Mouse (Mus musculus) intestine, embryonic 15.5 days (tissue): ENCODE measurements at regions not wholly inside any gene's neighbourhood (a gene's known extent, or its start where the extent isn't known, plus 50 kb on each side); places are given as distances from the start of the nearest gene placed in this dataset.

ENCODE experiments used
- ATAC-seq: fragments of 200-750 bp; cut with Nextera tagmentation; 2 replicates; pipeline ENCODE4 v1.8.0; 2017; ENCODE audit warnings: moderate TSS enrichment, moderate library complexity
- H3K27ac ChIP-seq: fragments of 300-500 bp; sonication (generic); 2 replicates; pipeline ENCODE4 v1.5.1; 2015; ENCODE audit warnings: mild to moderate bottlenecking, inconsistent platforms
- H3K27me3 ChIP-seq: fragments of 300-500 bp; sonication (generic); replicated peaks from 2 replicates; pipeline ENCODE4 v1.6.1; 2015; ENCODE audit warnings: inconsistent platforms
- H3K36me3 ChIP-seq: fragments of 300-500 bp; sonication (generic); 2 replicates; pipeline ENCODE4 v1.6.1; 2015; ENCODE audit warnings: inconsistent platforms
- H3K4me1 ChIP-seq: fragments of 300-500 bp; sonication (generic); replicated peaks from 2 replicates; pipeline ENCODE4 v1.6.1; 2015; ENCODE audit warnings: inconsistent platforms
- H3K4me2 ChIP-seq: fragments of 300-500 bp; sonication (generic); replicated peaks from 2 replicates; pipeline ENCODE4 v1.6.1; 2015; ENCODE audit warnings: mild to moderate bottlenecking, inconsistent platforms
- H3K4me3 ChIP-seq: fragments of 300-500 bp; sonication (generic); replicated peaks from 2 replicates; pipeline ENCODE4 v1.5.1; 2015; ENCODE audit warnings: inconsistent platforms
- H3K9ac ChIP-seq: fragments of 300-500 bp; sonication (generic); 2 replicates; pipeline ENCODE4 v1.6.1; 2015; ENCODE audit warnings: inconsistent platforms
- H3K9me3 ChIP-seq: fragments of 300-500 bp; sonication (generic); 2 replicates; pipeline ENCODE4 v1.6.1; 2016; ENCODE audit warnings: inconsistent platforms
- WGBS: fragments of 180-500 bp; shearing (Covaris S2); methylation state at CpG from one replicate; pipeline ENCODE4 v1.1.7; 2015; 5-methylcytosine and 5-hydroxymethylcytosine counted together

DNA sequence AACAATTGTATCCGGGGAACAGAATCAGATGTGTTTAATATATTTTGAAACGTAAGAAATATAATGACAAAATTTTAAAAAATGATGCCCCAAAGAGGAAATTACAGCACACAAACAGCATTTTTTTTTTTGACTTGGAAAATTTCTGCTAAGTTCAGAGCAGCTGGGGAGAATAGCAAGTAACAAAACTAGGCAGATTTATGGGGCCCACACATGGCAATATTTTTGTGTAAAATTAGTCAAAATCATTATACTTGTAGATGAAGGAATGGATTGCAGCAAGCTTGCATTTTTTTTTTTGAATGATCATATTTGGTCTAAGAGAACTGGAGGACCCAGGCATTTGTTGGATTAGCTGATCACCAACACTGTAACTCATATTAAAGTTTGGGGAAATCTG lies 189.4 kb downstream of the Map2k6 start:
- no peaks in the 10 kb centered on the region for H3K27me3 ChIP-seq
- H3K4me3 ChIP-seq = no peak overlapping the region
- no peaks in the 10 kb centered on the region for H3K4me1 ChIP-seq
- no peak overlapping the region for H3K4me2 ChIP-seq
- no peaks in the 10 kb centered on the region for H3K9me3 ChIP-seq
- no peaks in the 10 kb centered on the region for H3K36me3 ChIP-seq
- no peak overlapping the region for H3K27ac ChIP-seq
- WGBS = 80% methylated on average over 2 of the region's 2 CpGs
- H3K9ac ChIP-seq = no peak overlapping the region
- no peak for ATAC-seq

DNA sequence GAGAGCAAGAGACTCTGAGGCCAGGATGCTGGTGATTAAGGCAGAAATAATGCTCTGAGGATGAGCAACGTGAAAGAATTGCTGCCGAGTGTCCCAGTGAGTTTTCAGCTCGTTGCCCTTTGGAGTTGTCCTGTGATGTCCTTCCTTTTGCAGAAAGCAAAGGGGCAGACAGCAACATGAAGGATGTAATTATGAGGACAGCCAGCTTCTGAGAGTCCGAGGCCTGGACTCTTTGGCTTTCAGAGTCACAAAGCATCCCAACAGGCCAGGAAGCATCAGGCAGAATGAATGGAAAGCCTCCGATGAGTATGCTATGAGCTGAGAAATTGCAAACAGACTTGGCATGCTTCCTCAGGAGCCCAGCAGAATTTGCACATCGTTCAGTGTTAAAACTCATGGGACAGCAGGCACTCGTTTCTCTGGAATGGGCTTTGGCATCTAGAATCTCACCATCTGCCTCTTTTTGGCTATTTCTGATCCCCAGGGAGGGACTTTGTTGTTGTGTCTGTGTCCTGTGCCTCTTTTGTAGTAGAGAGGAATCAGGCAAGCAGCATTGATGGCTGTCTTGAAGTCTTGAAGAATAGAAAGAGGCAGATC lies 196.4 kb downstream of the Map2k6 start:
- Histone ChIP-seq H3K36me3 (no peaks in the 10 kb centered on the region), H3K4me3 (no peak overlapping the region), H3K27me3 (no peaks in the 10 kb centered on the region), H3K27ac (no peak overlapping the region), H3K9ac (no peak overlapping the region), H3K9me3 (no peaks in the 10 kb centered on the region), H3K4me1 (no peaks in the 10 kb centered on the region), H3K4me2 (no peak overlapping the region)
- 80% methylated on average over 7 of the region's 7 CpGs for WGBS
- ATAC-seq = no peak

DNA sequence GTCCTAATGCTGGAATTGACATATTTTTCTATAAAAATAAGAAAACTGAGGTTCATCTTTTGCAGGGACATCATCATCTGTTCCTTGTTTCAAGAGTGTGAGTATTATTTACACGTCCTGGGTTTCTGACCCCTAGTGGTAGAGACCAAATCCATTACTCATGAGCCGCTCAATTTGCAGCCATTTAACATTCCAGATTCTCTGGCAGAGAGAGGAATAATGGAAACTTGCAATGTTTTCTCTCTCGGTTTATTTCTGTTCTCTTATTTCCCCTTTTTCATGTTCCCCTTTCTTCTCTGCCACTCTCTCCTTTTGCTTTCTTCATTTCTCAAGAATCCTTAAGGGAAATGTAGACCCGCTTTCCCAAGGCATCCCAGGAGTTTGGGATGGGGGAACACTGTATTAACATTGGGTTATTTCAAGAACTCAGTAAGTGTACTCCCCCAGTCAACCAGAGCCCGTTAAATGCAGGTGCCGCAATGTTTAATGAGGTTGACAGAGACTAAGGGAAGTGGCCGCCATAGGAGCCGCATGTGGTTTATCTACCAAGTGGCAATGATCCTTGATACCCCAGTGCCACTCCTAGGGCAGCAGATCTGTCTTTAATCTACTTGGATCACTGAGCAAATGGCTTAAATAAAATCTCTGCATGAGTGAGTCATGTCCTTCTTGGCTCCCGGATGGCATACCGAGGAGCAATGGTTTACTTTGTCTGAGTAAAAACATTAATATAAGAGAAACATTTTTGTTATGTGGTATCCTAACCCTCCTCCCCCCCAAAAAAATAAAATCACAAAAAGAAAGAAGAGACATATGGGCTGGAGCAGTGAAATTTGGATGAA lies 206.3 kb downstream of the Map2k6 start:
- ATAC-seq = no peak
- no peaks in the 10 kb centered on the region for H3K4me1 ChIP-seq
- WGBS = 72% methylated on average over 10 of the region's 10 CpGs

DNA sequence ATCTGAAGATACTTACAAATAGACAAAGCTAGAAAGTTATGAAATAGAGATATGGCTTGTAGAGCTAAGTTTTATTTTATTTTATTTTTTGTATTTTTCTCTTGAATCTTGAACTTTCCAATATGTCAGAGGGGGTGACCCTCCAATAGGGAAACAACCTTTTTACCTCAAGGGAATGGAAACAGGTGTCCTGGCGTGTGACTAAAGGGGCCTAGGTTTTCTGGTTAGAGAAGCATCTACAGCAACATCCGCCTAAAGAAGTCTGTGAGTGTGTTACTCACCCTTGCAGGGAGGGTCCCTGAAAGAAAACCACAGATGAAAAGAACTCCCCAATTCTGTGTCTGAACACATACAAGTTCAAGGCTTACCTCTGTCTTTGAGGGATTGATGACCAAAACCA lies 210.4 kb downstream of the Map2k6 start:
- no peaks in the 10 kb centered on the region for H3K27me3 ChIP-seq
- H3K9ac ChIP-seq = no peak overlapping the region
- H3K9me3 ChIP-seq = no peaks in the 10 kb centered on the region
- H3K4me1 ChIP-seq = no peaks in the 10 kb centered on the region
- H3K36me3 ChIP-seq = no peaks in the 10 kb centered on the region
- WGBS = 98% methylated on average over 2 of the region's 2 CpGs
- no peak overlapping the region for H3K27ac ChIP-seq
- no peak overlapping the region for H3K4me2 ChIP-seq
- H3K4me3 ChIP-seq = no peak overlapping the region
- ATAC-seq = no peak

More for the DNA sequence above, 206.3 kb downstream of the Map2k6 start:
- H3K4me3 ChIP-seq = no peak overlapping the region
- H3K4me2 ChIP-seq = no peak overlapping the region
- H3K27ac ChIP-seq = no peak overlapping the region
- no peak overlapping the region for H3K9ac ChIP-seq
- H3K27me3 ChIP-seq = no peaks in the 10 kb centered on the region
- H3K9me3 ChIP-seq = no peaks in the 10 kb centered on the region
- no peaks in the 10 kb centered on the region for H3K36me3 ChIP-seq

DNA sequence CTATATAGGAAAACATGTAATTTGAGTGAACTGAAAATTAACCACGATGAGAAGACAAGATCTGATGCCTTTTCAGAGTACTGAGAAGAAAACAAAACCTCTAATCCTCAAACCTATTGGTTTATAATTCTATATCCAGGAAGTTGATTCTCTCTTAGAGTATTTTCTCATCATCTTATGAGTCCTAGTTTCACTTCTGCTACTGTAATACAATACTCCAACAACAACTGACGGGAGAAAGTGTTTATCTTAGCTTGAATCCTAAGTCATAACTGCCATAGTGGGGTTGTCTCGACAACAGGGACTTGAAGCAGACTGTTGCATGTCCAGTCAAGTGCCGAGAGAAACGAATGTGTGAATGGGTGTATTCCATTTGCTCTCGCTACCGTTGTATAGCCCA lies 211.9 kb downstream of the Map2k6 start:
- WGBS = 78% methylated on average over 7 of the region's 7 CpGs
- Histone ChIP-seq H3K9me3 (no peaks in the 10 kb centered on the region), H3K27me3 (no peaks in the 10 kb centered on the region), H3K4me3 (no peak overlapping the region), H3K27ac (no peak overlapping the region), H3K4me1 (no peaks in the 10 kb centered on the region), H3K36me3 (no peaks in the 10 kb centered on the region), H3K9ac (no peak overlapping the region), H3K4me2 (no peak overlapping the region)
- no peak for ATAC-seq

DNA sequence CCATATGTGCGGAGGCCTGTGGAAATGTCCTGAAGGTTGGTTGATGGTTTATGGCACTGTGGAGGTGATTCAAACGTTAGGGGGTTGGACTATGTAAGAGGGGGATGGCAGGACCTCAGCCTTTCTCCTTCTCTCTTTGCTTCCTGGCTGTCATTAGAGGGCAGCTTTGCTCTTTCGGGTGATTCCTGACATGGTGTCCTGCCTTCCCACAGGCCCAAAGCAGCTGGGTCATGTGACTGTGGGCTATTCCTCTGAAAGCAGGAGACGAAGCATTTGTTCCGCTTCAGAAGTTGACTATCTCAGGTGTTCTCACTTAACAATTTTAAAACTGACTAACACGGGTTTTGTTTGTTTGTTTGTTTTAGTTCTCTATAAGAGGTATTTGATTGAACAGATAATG lies 233.1 kb downstream of the Map2k6 start:
- Histone ChIP-seq H3K9ac (no peak overlapping the region), H3K4me1 (no peaks in the 10 kb centered on the region), H3K4me3 (no peak overlapping the region), H3K27ac (no peak overlapping the region), H3K27me3 (no peaks in the 10 kb centered on the region), H3K9me3 (no peaks in the 10 kb centered on the region), H3K36me3 (no peaks in the 10 kb centered on the region), H3K4me2 (no peak overlapping the region)
- 81% methylated on average over 6 of the region's 6 CpGs for WGBS
- ATAC-seq = no peak

DNA sequence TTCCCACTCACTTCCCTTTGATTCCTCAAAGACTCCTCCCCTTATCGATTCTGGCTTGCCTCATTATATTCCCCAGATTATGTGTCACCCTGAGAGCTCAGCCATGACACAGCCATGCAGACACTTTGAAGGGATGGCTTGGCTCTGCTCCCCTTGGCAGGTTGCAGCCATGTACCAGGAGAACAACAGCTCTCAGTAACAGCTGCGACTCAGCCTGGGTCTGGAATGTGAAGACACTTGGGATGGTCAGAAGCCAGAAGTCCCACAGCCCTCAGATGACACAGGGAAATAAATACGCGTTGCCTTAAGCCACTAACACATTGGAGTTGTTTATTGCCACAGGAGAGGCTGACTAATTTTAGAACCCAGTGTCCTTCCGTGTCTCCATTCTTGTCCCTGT lies 234.4 kb downstream of the Map2k6 start:
- Histone ChIP-seq H3K27me3 (no peaks in the 10 kb centered on the region), H3K4me1 (no peaks in the 10 kb centered on the region), H3K4me3 (no peak overlapping the region), H3K27ac (no peak overlapping the region), H3K9me3 (no peaks in the 10 kb centered on the region), H3K4me2 (no peak overlapping the region), H3K36me3 (no peaks in the 10 kb centered on the region), H3K9ac (no peak overlapping the region)
- WGBS = 65% methylated on average over 5 of the region's 5 CpGs
- ATAC-seq = no peak

DNA sequence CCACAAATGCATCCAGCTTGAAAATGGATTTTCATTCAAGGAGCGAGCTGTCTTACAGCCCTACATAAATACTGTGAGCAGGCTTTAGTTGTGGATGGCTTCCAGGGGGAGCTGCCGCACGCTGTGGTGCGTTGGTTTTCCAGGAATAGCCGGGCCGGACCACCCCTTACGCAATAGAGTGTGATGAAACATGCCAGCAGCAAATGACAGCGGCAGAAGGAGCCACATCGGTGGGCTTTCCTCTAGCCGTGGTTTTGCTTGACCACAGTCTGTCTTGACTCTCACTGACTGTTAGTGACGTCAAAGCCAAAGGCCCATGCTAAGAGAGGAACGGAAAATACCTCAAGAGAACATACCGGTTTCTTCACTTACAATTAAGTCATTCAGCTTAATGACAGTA lies 243.6 kb downstream of the Map2k6 start:
- Histone ChIP-seq H3K4me2 (no peak overlapping the region), H3K9me3 (no peaks in the 10 kb centered on the region), H3K36me3 (no peaks in the 10 kb centered on the region), H3K27me3 (no peaks in the 10 kb centered on the region), H3K4me1 (no peaks in the 10 kb centered on the region), H3K4me3 (no peak overlapping the region), H3K9ac (no peak overlapping the region), H3K27ac (no peak overlapping the region)
- WGBS = 75% methylated on average over 13 of the region's 13 CpGs
- no peak for ATAC-seq

DNA sequence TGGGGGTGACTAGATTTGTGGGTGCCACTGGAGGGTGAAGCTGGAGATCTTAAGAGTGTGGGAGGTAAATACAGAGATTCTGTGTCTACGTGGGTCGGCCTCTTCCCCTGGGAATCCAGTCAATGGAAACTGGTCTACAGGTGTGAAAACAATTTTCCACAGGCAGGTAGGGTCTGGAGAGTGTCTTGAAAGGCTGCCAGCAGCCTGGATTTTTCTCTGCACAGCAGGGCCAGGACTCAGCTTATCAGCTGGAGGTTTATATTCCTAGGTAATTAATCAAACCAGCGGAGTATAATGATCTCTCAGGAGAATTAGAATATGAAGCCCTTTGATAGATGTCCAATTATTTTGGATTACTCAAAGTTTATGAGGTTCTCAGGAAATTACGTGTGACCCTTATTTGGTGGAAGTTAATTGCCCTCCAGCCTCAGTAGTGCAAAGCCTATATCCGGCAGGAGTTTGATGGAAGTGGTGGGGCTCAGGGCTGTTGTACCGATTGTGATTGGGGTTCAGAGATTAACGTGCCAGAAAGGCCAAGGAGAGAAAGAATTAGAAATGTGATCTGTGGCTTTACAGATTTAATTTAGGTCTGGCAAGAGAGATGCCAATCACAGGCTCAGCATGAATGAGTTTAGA lies 250.8 kb downstream of the Map2k6 start:
- H3K9ac ChIP-seq = no peak overlapping the region
- no peaks in the 10 kb centered on the region for H3K27me3 ChIP-seq
- H3K4me1 ChIP-seq = no peaks in the 10 kb centered on the region
- no peak overlapping the region for H3K4me2 ChIP-seq
- H3K9me3 ChIP-seq = no peaks in the 10 kb centered on the region
- no peaks in the 10 kb centered on the region for H3K36me3 ChIP-seq
- no peak overlapping the region for H3K4me3 ChIP-seq
- no peak overlapping the region for H3K27ac ChIP-seq
- no peak for ATAC-seq
- WGBS = 52% methylated on average over 7 of the region's 7 CpGs

DNA sequence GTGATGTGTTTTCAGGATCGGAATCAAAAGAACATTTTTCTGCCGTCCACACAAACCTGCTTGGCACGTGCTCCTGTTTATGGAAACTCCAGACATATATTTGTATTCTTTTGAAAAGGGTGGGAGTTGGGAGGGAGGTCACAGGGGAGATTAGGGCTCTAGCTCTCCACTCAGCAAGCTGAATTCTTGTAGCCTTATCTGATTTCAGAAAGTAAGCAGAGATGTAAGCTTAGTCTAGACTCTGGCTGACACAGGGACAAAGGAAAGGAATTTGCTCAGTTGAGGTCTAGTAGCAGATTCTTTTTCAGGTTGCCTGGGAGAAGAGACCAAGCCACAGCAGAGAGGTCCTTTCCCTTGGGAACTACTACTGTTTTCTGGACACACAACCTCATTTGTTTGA lies 253.1 kb downstream of the Map2k6 start:
- no peak for ATAC-seq

DNA sequence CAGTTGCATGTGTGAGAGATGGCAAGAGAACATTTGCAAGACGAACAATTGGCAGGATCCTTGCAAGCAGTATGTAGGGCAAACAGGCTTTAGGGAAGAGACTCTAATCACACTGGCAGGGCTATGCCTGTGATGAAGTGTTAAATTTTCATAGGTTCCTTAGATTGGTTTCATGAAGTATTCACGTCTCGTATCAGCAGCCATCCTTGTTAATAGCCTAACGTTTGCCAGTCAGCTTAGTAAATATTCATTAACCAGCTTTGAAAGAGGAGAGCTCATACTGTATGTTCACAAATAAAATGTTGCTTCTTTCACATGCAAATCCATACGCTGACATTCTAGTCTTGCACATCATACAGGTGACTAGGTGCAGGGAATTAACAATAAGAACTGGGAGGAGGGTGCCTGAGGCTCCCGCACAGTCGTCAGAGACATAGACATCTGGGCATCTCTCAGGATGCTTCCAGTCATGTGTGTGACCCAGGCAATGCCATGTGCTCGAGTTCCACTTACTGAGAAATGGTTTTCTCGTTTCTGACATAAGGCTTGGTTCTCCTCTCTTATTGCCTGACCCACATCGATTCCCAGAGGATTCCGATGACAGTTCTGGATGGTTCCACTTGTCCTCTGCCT lies 257.7 kb downstream of the Map2k6 start:
- no peak overlapping the region for H3K27ac ChIP-seq
- H3K4me2 ChIP-seq = no peak overlapping the region
- WGBS = 87% methylated on average over 11 of the region's 11 CpGs
- ATAC-seq = no peak
- no peak overlapping the region for H3K9ac ChIP-seq
- H3K4me1 ChIP-seq = no peaks in the 10 kb centered on the region
- no peak overlapping the region for H3K4me3 ChIP-seq
- no peaks in the 10 kb centered on the region for H3K27me3 ChIP-seq
- H3K36me3 ChIP-seq = no peaks in the 10 kb centered on the region
- H3K9me3 ChIP-seq = no peaks in the 10 kb centered on the region

More for the DNA sequence above, 253.1 kb downstream of the Map2k6 start:
- WGBS = 29% methylated on average over 3 of the region's 3 CpGs
- H3K4me2 ChIP-seq = no peak overlapping the region
- H3K36me3 ChIP-seq = no peaks in the 10 kb centered on the region
- no peak overlapping the region for H3K27ac ChIP-seq
- no peaks in the 10 kb centered on the region for H3K4me1 ChIP-seq
- no peaks in the 10 kb centered on the region for H3K9me3 ChIP-seq
- H3K9ac ChIP-seq = no peak overlapping the region
- H3K27me3 ChIP-seq = no peaks in the 10 kb centered on the region
- H3K4me3 ChIP-seq = no peak overlapping the region

DNA sequence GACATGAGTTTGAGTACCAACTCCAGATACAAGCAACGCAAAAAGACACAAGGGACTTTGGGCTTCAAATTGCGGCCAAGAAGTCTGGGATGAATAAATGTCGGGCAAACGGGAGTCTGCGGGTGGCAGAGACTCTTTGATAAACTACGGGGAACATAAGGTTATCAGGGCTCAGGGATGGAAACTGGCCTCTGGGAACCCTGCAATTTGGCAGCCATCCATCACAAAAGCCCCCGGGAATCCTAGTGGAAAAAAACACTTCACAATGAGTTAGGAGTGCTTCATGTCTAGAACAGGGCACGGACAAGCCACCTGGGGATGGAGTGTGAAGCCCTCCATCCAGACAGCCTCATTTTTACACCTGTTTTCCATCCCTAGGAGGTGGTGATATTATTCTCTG lies 258.9 kb downstream of the Map2k6 start:
- H3K36me3 ChIP-seq = no peaks in the 10 kb centered on the region
- H3K4me2 ChIP-seq = no peak overlapping the region
- ATAC-seq = no peak
- WGBS = 63% methylated on average over 8 of the region's 8 CpGs
- H3K27me3 ChIP-seq = no peaks in the 10 kb centered on the region
- H3K9me3 ChIP-seq = no peaks in the 10 kb centered on the region
- no peak overlapping the region for H3K9ac ChIP-seq
- H3K4me1 ChIP-seq = no peaks in the 10 kb centered on the region
- no peak overlapping the region for H3K4me3 ChIP-seq
- no peak overlapping the region for H3K27ac ChIP-seq
